Mouse (Mus musculus): Measurements from ENCODE around the gene Doc2g.

Gene Doc2g

GRCm38 (mm10) chr19:4055216-4055946 is 52.3 kb downstream of the Doc2g start:
- DNase-seq = no peak

GRCm38 (mm10) chr19:4055947-4056693 is 53.0 kb downstream of the Doc2g start:
- no peak for DNase-seq

Data from lung, postnatal 14 days (tissue).